Mouse (Mus musculus) skeletal muscle tissue, adult 2 months (tissue): ENCODE measurements around the gene Card11.
A peak's percentile ranks its signal among the peaks of the same experiment; 100 is the strongest.

ENCODE experiments used
- DNase-seq: peaks from one replicate; pipeline ENCODE4 v3.0.0-alpha.2; 2012; ENCODE audit warnings: low read depth, low spot score

The Card11 gene

DNA sequence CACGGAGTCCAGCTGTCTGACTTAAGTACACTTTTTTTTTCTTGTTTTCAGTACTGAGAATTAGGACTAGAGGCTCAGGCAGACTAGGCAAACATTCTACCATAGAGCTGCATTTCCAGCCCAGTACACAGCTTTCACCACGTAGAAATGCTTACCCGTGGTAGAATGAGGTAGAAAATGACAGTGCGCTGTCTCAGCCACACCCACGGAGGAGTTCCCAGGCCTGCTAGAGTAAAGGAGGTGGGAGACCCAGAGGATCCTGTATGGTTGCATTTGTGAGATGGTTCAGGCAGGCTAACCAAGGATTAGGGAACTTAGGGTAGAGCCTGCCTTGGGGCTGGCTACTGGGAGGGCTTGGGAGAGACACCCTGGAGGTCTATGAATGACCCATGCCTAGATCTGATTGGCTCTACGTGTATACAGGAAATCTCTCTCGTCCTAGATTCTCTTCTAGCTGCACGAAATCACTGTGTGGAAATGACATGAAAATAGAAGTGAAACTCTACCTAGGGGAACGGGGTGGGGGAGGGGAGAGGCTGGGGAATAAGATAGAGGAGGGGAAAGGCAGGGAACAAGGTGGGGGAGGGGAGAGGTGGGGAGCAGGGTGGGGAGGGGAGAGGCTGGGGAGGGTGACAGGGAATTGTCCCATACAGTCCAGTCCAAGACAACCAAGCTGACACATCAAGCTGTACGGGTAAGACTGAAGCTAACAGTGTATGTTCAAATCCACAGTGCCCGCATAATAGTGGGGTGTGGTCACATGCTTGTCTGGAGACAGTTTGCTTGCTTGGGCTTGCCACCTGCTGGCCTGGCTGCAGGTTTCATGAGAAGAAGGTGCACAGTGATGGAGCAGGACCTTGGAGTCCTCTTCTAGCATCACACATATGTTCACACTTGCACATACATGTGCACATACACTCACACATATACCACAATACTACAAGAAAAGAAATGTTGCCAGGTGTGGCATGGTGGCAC lies 8.0 kb downstream of the Card11 start:
- no peak for DNase-seq

DNA sequence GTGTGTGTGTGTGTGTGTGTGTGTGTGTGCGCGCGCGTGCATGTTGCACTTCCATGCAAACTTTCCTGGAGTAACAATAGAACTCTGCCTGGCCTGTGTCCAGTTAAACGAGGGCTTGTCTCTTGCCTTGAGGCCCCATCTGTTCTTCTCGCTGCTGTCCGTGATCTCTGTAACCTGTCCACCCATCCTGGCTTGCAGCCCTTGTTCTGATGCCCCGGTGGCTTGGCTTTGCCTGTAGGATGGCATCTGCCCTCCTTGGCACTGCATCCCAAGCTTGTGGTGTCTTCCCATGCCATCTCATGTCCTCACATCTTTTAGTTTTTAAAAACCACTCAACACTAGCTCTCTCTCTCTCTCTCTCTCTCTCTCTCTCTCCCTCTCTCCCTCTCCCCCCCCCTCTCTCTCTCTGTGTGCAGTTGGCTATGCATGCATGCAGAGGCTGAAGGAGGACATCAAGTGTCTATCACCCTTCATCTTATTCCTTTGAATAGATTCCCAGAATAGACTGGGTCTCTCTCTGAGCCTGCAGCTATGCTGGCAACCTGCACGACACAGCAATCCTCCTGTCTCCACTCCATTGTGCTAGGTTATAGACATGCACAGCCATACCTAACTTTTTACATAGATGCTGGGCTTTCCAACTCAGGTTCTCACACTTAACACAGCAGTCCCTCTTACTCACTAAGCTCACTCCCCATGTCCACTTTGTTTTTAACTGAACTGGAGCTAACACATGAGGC lies 14.9 kb downstream of the Card11 start:
- no peak for DNase-seq

DNA sequence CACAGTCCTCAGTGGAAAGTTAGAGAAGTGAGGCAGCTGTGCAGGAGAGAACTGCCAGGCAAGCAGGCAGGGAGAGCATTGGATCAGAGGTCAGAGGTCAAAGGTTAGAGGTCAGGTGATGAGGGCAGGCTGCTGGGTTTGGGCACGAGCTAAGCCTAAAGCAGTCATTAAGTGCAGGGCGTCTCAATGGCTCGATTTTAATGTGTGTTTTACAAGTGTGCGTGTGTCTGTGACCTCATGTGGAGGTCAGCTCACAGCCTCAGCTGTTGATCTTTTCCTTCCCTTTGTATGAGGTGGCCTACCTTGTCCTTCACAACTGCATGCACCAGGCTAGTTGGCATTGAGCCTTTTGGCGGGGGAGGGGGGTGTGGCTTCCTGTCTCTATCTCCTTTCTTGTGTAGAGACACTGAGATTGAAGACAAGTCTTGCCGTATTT lies 19.0 kb downstream of the Card11 start:
- no peak for DNase-seq

DNA sequence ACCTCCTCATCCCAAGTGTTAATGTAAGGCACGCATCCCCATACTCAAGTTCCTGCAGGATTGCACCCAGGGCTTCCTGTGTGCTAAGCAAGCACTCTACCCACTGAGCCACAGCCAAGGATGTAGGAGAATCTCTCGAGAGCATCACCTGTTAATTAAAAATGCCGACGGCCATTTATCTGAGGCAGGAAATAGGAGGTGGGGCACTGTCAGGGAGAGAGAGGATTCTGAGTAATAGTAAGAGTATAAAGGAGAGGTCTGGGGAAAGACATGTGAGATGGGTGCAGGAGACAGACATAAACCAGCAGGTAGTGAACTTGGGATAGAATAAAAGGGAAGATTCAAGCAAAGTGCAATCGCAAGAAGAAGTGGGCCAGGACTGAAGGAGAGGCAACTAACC lies 19.6 kb downstream of the Card11 start:
- no peak for DNase-seq

- no peak for DNase-seq
Observed at GRCm38 (mm10) chr5:140980051-140980450, 20.3 kb downstream of the Card11 start.

DNA sequence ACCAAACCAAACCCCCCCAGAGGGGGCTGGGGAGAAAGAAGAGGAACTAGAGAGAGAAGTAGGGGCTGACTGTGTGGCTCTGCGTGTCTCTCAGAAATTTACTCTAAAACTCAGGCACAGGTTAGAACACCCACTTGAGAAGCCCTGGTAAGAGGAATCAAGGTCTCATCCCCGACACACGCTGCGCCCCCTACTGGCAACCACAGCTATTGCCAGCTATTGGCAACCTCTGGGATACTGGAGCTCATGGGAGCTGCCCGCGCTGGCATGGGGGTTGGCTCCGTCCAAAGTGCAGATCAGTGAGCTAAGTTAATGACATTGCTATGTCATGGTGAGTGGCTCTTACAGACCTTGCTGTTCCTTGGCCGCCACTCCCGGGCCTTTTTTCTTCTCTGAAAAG lies 37.4 kb downstream of the Card11 start:
- no peak for DNase-seq

DNA sequence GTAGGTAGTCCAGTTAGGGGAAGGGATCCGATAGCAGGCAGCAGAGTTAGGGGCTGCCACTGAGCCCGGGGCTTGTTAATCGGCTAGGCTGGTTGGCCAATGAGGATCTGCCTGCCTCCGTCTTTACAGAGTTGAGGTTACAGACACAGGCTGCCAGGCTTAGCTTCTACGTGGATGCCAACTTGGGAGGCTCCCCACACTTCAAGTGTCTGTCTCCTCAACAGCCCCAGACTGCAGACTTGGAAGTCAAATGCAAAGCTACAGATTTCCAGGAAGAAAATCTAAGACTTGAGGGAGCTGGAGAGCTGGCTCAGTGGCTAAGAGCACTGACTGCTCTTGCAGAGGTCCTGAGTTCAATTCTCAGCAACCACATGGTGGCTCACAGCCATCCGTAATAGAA lies 39.6 kb downstream of the Card11 start:
- DNase-seq = no peak

DNA sequence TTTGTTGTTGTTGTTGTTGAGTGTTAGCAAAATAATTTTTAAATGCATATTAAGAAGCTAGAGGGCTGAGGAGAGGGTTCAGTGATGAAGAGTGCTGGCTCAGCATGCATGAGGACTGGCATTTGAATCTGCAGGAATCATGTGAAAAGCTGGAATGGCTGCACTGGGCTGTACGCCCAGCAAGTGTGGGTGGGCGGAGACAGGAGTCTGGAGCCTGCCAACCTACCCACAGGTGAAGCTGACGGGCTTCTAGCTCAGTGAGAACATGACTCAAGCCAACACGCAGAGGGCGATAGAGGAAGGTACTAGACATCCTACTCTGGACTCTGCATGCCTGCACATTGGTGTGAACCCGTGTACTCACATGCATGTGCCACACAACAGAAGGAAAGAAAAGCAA lies 41.2 kb downstream of the Card11 start:
- no peak for DNase-seq

DNA sequence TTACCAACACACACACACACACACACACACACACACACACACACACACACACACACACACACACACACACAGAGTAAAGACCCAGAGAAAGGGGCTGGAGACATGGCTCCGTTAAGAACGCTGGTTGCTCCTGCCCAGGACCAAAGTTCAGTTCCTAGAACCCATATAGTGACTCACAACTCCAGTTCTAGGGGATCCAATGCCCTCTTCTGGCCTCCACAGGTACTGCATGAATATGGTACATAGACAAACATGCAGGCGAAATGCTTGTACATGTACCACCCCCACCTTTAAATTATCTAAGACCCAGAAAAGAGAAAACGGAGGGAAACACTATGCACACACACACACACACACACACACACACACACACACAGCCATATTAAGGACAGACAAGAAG lies 43.3 kb downstream of the Card11 start:
- DNase-seq = no peak

GRCm38 (mm10) chr5:140955666-140956065 lies 44.7 kb downstream of the Card11 start:
- DNase-seq = no peak

GRCm38 (mm10) chr5:140951801-140952200 lies 48.6 kb downstream of the Card11 start:
- DNase-seq = peak; percentile 2

- peak; percentile 29 for DNase-seq
Observed at GRCm38 (mm10) chr5:140948009-140948408, 52.4 kb downstream of the Card11 start.

- DNase-seq = no peak
Observed at GRCm38 (mm10) chr5:140946034-140946433, 54.3 kb downstream of the Card11 start.

GRCm38 (mm10) chr5:140944382-140945125 lies 55.8 kb downstream of the Card11 start:
- no peak for DNase-seq

GRCm38 (mm10) chr5:140940923-140941491 lies 59.4 kb downstream of the Card11 start:
- DNase-seq = no peak

DNA sequence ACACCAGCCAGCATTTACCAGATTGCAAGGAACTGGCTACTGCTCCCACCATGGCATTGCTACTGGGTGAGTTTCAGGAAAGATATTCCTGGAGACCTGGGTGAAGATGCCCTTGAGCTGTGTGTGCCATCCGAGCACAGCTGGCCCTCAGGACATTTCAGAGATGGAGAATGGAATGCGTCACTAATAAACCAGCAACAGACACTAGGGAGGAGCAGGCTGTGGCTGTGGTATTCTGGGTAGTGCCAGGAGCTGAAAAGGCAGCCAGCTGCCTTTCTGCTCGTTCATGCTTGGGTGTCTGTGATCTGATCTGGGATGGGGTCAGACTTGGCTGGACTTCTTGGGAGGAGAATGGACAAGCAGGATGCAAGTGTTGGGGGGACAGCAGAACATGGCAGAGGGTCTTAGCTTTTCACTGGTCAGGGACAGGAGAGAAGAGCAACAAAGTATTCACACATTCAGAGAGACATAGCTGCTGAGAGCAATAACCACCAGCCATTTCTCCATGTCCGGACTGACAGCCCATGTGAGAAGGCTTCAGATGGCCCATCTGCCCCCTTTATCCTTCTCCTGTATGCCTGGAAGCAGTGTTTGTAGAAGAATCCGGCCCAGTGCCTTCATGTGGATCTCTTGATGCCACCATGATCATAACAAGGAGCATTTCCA lies 60.0 kb downstream of the Card11 start:
- no peak for DNase-seq

GRCm38 (mm10) chr5:140936816-140937215 lies 63.6 kb downstream of the Card11 start:
- no peak for DNase-seq

GRCm38 (mm10) chr5:140935848-140936247 lies 64.5 kb downstream of the Card11 start:
- DNase-seq = no peak

DNA sequence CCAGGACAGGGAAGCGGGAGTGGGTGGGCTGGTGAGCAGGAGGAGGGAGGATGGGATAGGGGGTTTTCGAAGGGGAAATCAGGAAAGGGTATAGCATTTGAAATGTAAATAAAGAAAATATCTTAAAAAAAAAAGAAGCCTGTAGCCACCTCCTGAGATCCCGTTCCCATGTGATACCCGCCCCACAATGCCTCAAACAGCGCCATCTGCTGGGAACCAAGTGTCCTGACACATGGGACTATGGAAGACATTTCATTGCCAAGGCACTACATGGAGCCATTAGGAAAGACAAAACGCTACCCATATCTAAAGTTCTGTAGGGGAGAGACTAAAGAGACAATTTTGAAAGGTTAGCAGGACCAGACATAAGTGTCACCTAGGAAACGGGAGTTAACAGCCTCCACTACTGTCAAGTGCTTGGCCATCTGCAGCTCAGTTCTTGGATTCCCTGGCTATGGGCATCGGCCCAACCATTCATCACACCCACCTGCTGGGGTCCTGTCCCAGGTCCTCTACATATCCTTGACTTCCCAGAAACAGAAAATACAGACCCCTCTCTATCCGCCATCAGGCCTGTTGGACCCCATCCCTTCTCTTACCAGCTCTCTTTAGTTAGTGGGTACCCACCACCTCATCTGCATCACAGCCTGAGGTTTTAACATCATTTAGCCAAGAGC lies 65.6 kb downstream of the Card11 start:
- DNase-seq = no peak

DNA sequence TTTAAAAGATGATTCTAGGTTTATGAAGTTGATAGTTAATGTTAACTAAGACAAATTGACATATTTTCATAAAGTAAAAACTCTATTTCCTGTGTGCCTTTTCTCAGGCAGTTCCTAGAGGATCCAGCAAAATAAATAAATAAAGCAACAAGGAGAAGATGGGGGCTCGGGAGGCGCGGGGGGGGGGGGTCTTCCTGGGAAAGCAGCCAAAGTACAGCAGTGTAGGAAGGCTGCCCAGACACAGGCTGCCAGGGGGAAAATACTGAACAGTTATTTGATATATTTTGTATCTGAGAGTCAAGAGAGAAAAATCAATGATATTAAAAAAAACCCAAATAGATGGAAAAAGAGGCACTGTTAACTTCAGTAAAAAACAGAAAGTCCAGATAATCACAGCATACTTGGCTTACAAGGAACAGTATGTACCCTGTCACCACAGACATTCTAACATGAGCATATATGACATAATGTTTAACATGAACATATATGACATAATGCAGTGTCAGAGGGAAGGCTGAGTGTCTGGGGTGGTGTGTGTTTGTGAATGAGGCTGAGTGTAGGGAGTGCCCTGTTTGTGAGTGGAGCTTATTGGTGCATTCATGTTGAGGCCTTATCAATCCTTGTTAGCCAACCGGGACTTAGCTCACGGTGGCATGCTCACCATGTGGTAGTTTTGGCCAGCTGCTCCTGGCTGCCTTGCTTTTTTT lies 68.7 kb downstream of the Card11 start:
- DNase-seq = no peak
